Mouse (Mus musculus): Measurements from ENCODE around the gene Rspo4.

DNA sequence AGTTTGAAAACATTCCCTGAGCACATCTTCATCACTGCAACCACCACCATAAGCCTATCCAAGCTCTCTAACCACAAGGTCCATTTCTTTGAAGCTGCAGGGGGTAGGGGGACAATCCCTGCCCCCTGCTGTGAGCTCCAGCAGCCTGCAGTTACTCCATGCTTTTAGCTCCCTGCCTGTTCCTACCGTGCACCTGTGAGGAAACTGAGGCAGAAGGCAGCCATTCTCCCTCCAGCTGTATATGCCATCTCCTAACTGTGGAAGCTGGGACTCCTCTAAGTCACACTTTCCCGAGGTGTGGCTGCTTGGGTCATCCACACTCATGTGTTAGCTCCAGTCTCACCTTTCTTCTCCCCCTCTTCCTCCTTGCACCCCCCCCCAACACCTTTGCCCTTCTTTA, 72.4 kb downstream of the Rspo4 start:
- no peak for TF ChIP-seq CTCF (IDR thresholded peaks at IDR 0.05; ENCODE audit: borderline replicate concordance, control insufficient read depth, extremely low read depth, insufficient read depth, low read length, poor library complexity)
- TF ChIP-seq POLR2A (IDR thresholded peaks at IDR 0.05; ENCODE audit: control insufficient read depth, extremely low read depth, insufficient read depth, low read length, poor library complexity): no peak
